Mouse (Mus musculus): ENCODE data around the gene Snx13.

The Snx13 gene

DNA sequence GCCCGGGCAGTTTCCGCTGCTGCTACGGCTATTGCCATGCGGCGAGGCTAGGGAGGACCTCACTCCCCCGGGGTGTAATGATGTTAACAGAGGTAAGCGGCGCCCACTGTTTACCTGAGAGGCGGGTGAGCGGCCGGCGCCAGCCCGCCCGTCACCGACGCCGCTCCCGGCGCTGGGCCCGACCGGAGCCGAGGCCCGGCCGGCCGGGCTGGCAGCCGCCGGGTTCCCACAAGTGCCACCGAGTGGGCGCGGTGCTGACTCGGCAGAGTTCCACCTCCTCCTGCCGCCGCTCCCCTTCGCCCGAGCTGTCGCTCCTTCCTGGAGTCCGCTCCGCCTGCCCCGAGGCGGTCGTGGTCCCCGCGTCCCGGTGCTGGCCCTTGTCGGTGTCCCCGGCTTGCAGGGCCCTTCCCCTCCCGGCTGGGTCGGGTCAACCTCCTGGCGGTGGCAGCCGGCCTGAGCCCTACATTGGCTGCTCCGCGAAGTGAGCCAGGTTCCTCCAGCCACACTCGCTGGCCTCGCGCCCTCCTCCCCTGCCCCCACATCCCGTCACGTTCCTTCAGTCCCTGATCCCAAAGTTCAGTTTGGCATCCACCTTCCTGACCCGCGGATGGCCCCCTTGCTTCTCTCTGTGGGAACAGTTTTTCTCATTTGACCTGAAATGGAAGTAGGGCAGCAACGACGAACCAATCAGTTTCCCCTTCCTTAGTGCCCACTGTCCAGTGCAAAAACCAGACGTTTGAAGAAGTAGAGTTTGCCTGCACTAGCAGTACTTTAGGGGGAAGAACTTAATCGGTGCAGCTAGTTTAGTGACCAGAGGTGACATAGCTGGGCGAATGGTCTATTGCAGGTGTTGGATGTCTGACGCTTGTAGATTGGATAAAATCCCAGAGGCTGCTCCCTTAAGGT, 587 bp downstream of the Snx13 start:
- in situ Hi-C loops (cut with MboI, MseI) = no loop called here

- in situ Hi-C loops (cut with MboI, MseI) = no loop called here
These were observed 1.9 kb downstream of the Snx13 start for GRCm38 (mm10) chr12:35048891-35049290.

GRCm38 (mm10) chr12:35050501-35050900, 3.5 kb downstream of the Snx13 start:
- in situ Hi-C loops (cut with MboI, MseI) = no loop called here

- in situ Hi-C loops (cut with MboI, MseI) = no loop called here
These were observed 4.2 kb downstream of the Snx13 start for GRCm38 (mm10) chr12:35050964-35051758.

- in situ Hi-C loops (cut with MboI, MseI) = no loop called here
These were observed 7.4 kb downstream of the Snx13 start for GRCm38 (mm10) chr12:35054420-35054819.

DNA sequence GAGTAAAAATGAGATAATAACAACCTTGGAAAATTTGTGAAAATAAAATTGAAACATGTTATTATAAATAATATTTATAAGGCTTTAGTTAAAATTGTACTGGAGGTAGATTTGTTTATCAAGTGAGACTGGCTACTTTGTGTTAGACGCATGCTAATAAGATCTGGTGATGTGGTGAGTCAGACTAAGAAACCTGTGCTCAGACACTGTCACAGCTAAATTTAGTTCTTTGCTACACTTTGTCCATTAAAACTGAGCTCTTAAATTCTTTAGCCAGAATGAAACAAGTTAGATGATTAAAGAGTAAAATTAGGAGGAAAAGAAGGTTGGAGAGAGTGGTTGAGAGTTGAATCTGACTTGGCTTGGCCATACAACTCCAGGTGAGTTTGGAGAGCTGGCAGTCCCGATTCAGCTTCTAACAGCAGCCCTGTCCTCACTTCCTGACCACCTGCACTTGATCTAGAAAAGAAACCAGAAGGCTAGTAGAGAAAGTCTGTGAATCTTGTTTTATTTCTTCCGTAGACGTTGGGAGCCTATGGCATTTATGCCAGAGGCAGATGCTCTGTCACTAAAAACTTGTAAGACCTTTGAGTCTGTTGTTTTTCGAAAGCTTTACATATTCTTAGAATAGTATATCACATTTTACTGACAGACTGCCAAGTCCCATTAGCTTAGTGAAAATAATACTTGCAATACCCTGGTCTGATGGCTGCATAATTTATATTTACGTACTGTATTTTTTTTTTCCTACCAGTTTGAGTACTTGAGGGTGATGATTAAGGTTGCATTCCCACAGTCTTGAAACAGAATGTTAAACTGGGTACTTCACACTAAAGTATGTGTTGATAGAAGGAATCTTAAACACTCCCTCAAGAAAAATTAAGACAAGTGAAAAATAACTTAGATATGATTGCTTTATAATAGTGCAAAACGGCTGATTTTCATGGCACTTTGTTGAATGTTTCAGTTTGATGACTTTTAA, 8.4 kb downstream of the Snx13 start:
- in situ Hi-C loops (cut with MboI, MseI) = no loop called here

- in situ Hi-C loops (cut with MboI, MseI) = no loop called here
These were observed 16.9 kb downstream of the Snx13 start for GRCm38 (mm10) chr12:35063697-35064468.

GRCm38 (mm10) chr12:35067621-35068020, 20.6 kb downstream of the Snx13 start:
- in situ Hi-C loops (cut with MboI, MseI) = no loop called here

DNA sequence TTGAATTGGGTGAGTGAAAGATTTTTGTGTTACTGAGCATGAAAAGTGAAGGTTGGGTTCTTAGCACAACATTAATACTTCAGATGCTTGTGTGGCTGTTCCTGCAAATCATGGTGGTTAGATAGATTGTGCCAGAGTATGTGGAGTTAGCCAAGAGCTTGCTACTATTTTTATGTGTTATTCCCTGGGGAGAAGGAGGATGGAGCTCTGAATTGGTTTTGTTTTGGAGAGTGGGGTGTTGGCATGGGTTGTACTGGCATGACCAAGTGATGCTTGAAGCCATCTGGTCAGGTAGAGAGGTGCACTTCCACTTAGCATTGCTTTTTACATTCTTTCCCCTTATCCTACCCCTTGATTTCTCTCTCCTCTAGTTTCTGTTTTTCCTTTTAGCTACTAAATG, 24.4 kb downstream of the Snx13 start:
- in situ Hi-C loops (cut with MboI, MseI) = loop anchor here (5.0 kb wide), 1 partner anchor 56 kb away; no protein-coding TSS in a partner anchor

- in situ Hi-C loops (cut with MboI, MseI) = loop anchor here (5.0 kb wide), 1 partner anchor 55 kb away; no protein-coding TSS in a partner anchor
These were observed 25.2 kb downstream of the Snx13 start for GRCm38 (mm10) chr12:35072178-35072577.

GRCm38 (mm10) chr12:35075993-35076392, 29.0 kb downstream of the Snx13 start:
- in situ Hi-C loops (cut with MboI, MseI) = no loop called here

GRCm38 (mm10) chr12:35123549-35123948, 76.6 kb downstream of the Snx13 start:
- in situ Hi-C loops (cut with MboI, MseI) = no loop called here

GRCm38 (mm10) chr12:35153186-35153585, 106.2 kb downstream of the Snx13 start:
- in situ Hi-C loops (cut with MboI, MseI) = no loop called here

DNA sequence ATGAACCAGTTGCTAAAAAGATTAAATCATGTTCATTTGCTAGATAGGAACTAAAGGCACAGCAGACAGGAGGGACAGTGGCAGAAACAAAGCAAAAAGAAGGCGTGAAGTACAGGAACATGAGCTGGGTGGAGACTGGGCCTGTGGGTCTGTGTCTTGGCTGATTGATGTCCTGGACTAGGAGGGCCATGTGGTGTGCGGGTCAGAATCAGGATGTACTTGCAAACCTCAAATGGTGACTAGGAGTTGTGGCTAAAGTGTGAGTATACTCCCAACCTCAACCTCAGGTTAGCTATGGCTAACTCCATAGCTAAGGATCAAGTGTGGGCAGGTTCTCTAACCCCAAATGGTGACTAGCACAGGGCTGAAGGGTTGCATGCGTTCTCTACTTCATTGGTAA, 107.2 kb downstream of the Snx13 start:
- in situ Hi-C loops (cut with MboI, MseI) = no loop called here

- in situ Hi-C loops (cut with MboI, MseI) = no loop called here
These were observed 110.3 kb downstream of the Snx13 start for GRCm38 (mm10) chr12:35157237-35157636.

DNA sequence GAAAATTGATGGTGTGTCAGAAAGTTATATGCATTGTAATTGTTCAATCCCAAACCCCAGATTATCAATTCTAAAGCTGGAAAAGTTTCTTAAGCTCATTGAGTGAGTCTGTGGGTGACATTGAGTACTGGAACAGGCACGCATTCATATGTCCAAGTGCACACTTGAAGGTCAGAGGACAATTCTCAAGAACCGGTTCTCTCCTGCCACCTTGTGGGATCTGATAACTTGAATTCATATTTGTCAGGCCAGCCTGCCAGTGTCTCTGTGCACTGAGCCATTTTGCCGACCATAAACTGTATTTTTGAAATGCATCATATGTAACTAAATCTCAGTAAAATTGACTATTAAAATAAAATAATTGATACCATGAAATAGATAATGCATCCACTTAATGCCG, 114.7 kb downstream of the Snx13 start:
- in situ Hi-C loops (cut with MboI, MseI) = no loop called here

DNA sequence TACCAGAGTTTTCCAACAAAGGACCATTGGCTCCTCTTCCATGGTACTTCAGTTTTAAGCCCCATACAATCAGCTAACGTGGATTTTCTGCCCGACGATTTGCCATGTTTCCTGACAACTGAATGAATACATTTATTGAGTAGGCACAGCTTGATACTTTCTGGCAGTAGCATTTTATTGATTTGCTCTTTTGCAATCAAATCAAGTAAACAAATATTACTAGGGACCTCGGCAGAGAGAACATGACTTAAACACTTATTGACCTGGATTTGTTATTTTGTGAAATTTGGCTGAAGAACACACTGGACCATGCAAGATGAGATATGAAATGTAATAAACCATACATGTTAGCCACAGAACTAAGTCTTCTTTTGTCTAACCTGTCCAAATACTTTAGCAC, 123.3 kb downstream of the Snx13 start:
- in situ Hi-C loops (cut with MboI, MseI) = no loop called here

DNA sequence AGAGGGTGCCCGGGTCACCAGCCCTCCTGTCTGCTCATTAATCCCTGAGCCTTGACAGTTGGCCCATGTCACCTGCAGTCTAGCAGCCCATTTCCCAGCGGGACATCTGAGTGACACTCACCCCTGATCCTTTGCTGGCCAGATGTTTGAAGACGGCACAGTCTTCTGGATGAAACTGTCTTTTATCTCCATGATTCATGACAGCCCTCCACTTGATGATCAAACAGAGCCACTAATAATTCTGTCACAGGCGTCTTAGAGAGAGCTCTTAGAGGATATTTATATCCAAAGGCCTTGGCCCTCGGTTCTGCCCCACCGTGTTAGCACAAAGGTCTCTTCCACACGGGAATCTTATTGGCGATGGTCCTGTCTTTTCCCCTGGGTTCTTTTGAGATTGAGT, 129.0 kb downstream of the Snx13 start:
- in situ Hi-C loops (cut with MboI, MseI) = loop anchor here (25.0 kb wide), 1 partner anchor 1789 kb away; the partner anchor contains the start of gene Efcab10

DNA sequence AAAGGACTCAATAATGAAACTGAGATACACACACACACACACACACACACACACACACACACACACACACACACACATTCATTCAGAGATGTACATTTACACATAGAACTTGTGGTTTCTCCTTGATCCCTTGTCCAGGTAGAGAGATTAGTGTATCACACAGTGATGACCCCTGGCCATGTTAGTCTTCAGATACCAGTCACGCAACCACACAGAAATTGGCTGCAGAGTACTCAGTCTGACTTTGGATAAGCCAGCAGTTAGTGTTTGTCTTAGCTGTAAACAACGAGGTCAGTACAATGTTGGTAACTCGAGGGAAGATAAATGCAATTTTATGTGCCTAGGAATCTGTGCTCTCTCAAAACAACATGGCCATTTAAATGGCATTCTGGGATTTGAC, 129.6 kb downstream of the Snx13 start:
- in situ Hi-C loops (cut with MboI, MseI) = loop anchor here (25.0 kb wide), 1 partner anchor 1789 kb away; the partner anchor contains the start of gene Efcab10

DNA sequence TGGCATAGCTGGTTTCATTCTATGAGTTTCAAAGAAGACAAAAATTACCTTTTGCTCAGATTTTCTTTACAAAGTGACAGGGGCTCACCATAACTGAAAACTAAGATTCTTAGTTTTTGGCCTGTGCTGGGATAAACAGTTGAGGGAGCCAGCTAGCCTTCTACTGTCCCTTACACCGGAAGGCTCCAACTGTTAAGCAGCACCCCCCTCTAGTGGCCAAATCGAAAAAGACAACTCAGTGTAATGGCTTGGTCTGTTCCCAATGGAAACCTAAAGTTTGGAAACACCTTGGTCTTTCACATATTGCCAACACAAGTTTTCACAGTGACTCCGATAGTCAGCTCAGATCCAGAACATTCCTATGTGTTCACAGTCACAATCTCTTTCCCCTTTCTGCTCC, 135.7 kb downstream of the Snx13 start:
- in situ Hi-C loops (cut with MboI, MseI) = loop anchor here (5.0 to 25.0 kb wide), 4 partner anchors 245 to 1795 kb away; partner anchors contain the start of gene Efcab10

Data from T-helper 1 cell (primary cell).